Mouse (Mus musculus): ENCODE results near the gene Capn15.
A peak's percentile ranks its signal among the peaks of the same experiment; 100 is the strongest.

Capn15 gene

DNA sequence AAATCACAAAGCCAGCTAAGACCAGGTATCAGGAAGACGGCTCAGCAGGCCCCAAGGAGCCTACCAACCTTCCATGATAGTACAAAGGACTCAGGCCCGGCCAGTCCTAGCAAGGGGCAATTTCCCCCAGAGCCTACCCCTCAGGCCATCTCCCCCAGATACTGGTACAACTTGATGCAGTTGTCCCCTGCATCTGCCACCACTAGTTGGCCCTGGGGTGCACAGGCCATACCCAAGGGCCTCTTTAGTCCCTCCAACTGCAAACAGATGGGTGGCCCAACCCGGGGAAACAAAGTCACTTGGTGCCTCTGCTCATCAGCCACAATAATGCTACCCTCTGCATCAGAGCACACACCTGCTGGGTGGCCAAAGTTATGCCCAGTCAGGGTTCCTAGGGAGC, 42.4 kb downstream of the Capn15 start:
- peaks cover 59% of the 10 kb centered on the region for H3K4me1 ChIP-seq (replicated peaks; ENCODE audit: low read depth, low read length)
- TF ChIP-seq CTCF (conservative IDR thresholded peaks at IDR 0.05; ENCODE audit: low read length) (no peak), NANOG (IDR thresholded peaks at IDR 0.05; ENCODE audit: borderline replicate concordance, low read length) (no peak), POU5F1 (IDR thresholded peaks at IDR 0.05; ENCODE audit: borderline replicate concordance, low read length) (no peak)
- no peak overlapping the region for H3K4me3 ChIP-seq (replicated peaks; ENCODE audit: low read length)
- H3K36me3 ChIP-seq (ENCODE audit: insufficient read depth, low read length) = peaks cover 12% of the 10 kb centered on the region
- H3K9me3 ChIP-seq (ENCODE audit: low read length) = no peaks in the 10 kb centered on the region
- peaks cover 4% of the 10 kb centered on the region for H3K27me3 ChIP-seq (ENCODE audit: insufficient read depth, low read length)

DNA sequence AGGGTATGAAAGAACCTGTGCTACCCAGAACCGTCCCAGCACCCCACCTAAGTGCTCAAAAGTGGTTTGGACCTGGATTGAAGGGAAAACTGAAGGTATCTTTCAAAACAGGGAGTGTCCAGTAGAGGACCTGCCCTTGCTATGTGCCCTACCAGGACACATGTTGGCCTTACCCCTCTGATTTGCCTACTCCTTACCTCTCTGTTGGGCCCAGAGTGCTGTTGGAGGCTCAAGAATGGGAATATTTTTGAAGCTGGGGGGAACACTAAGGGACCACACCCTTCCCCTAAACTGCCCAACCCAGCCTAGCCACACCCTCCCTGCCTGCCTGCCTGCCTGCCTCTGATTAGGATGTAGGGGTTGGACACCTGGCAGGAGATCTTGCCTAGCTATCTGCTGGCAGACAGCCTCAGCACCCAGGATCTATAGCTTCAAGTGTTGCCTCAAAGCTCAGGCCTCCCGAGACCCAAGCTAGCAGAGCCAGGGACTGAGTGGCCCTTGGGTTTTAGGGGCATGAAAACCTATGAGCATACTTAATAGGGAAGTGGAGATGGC, 42.9 kb downstream of the Capn15 start:
- Histone ChIP-seq H3K4me1 (replicated peaks; ENCODE audit: low read depth, low read length) (peaks cover 59% of the 10 kb centered on the region), H3K36me3 (ENCODE audit: insufficient read depth, low read length) (peaks cover 16% of the 10 kb centered on the region), H3K4me3 (replicated peaks; ENCODE audit: low read length) (no peak overlapping the region; the same call in 1 of the 2 replicates), H3K9me3 (ENCODE audit: low read length) (no peaks in the 10 kb centered on the region), H3K27me3 (ENCODE audit: insufficient read depth, low read length) (no peaks in the 10 kb centered on the region)
- TF ChIP-seq CTCF (conservative IDR thresholded peaks at IDR 0.05; ENCODE audit: low read length) (no peak), POU5F1 (IDR thresholded peaks at IDR 0.05; ENCODE audit: borderline replicate concordance, low read length) (no peak), NANOG (IDR thresholded peaks at IDR 0.05; ENCODE audit: borderline replicate concordance, low read length) (no peak)

DNA sequence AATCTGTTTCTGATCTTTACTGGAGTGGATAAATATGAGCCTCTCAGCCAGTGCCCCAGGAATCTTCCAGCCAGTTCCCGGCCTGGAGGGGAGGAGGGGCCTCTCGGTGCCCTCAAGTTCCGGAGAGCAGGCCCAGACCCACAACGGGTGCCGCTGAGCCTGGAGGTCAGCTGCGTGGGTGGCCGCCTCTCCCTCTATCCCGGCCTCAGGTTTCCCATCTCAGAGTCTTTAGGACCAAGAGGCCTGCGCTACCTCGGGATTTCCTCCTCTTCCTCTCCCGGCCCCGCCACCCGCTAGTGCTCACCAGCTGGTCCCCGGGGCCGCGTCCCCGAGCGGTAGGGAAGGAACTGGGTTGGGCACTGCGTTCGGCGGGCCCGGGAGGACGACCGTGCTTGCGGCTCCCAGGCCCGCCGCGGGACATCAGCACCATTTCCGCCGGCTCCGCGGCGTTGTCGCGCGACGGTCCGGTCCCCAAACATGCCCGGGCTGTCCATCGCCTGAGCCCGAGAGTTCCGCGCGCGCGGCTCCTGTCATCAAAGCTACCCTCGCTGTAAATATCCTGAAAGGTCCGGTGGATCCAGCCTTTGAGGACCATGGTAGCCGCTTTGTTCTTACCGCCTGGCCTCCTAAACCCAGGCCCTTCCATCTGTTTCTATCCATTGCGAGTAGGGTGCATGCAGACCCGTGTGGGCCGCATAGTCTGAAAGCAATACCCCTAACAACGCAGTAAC, 43.9 kb downstream of the Capn15 start:
- peaks cover 67% of the 10 kb centered on the region for H3K4me1 ChIP-seq (replicated peaks; ENCODE audit: low read depth, low read length)
- H3K9me3 ChIP-seq (ENCODE audit: low read length) = no peaks in the 10 kb centered on the region
- no peaks in the 10 kb centered on the region for H3K27me3 ChIP-seq (ENCODE audit: insufficient read depth, low read length)
- no peak for TF ChIP-seq POU5F1 (IDR thresholded peaks at IDR 0.05; ENCODE audit: borderline replicate concordance, low read length)
- TF ChIP-seq NANOG (IDR thresholded peaks at IDR 0.05; ENCODE audit: borderline replicate concordance, low read length) = no peak
- TF ChIP-seq CTCF (conservative IDR thresholded peaks at IDR 0.05; ENCODE audit: low read length) = no peak
- H3K4me3 ChIP-seq (replicated peaks; ENCODE audit: low read length) = peak overlapping the region; percentile 93
- peaks cover 26% of the 10 kb centered on the region for H3K36me3 ChIP-seq (ENCODE audit: insufficient read depth, low read length)

DNA sequence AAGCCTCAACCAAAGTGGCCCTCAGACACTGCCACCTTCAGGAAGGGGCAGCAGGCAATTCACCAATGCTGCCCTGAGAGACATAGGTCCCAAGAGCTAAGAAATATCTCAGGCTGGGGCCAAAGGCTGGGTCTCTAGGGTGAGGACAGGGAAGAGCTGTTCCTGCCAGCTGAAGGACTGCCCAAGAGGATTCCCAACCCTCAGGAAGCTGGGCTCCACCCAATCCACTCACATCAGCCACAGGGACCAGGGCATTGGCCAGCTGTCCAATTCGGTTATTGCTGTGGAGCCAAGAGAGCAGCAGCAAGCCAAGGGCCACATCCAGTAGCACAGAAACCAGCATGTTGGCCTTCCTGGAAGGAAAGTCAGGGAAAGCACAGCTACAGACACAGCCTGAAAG, 51.1 kb downstream of the Capn15 start:
- H3K4me3 ChIP-seq (replicated peaks; ENCODE audit: low read length) = no peak overlapping the region
- TF ChIP-seq NANOG (IDR thresholded peaks at IDR 0.05; ENCODE audit: borderline replicate concordance, low read length) (no peak), POU5F1 (IDR thresholded peaks at IDR 0.05; ENCODE audit: borderline replicate concordance, low read length) (no peak), CTCF (conservative IDR thresholded peaks at IDR 0.05; ENCODE audit: low read length) (no peak)
- peaks cover 14% of the 10 kb centered on the region; the same call in 1 of the 2 replicates for H3K4me1 ChIP-seq (replicated peaks; ENCODE audit: low read depth, low read length)
- peaks cover 14% of the 10 kb centered on the region for H3K9me3 ChIP-seq (ENCODE audit: low read length)
- peaks cover 92% of the 10 kb centered on the region for H3K36me3 ChIP-seq (ENCODE audit: insufficient read depth, low read length)
- no peaks in the 10 kb centered on the region for H3K27me3 ChIP-seq (ENCODE audit: insufficient read depth, low read length)

DNA sequence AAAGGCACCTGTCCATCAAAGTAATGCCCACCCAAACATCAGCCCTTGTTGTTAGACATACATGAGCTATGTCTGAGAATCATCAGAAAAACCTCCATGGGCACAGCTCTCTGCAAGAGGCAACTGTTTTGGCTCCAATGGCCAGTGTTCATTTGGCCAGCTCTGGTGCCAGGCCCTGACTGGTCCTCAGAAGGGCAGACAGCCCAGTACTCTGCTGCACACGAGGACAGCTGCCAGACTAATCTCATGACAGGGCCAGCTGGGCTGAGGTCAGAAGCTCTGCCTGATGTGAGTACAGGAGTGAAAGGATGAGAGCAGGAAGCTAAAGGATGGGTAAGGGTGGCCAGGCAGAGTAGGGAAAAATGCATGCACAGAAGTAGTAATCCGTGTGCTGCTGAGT, 60.2 kb downstream of the Capn15 start:
- no peak overlapping the region for H3K4me3 ChIP-seq (replicated peaks; ENCODE audit: low read length)
- H3K4me1 ChIP-seq (replicated peaks; ENCODE audit: low read depth, low read length) = peaks cover 18% of the 10 kb centered on the region
- no peaks in the 10 kb centered on the region for H3K27me3 ChIP-seq (ENCODE audit: insufficient read depth, low read length)
- TF ChIP-seq NANOG (IDR thresholded peaks at IDR 0.05; ENCODE audit: borderline replicate concordance, low read length) (no peak), CTCF (conservative IDR thresholded peaks at IDR 0.05; ENCODE audit: low read length) (no peak), POU5F1 (IDR thresholded peaks at IDR 0.05; ENCODE audit: borderline replicate concordance, low read length) (no peak)
- H3K9me3 ChIP-seq (ENCODE audit: low read length) = no peaks in the 10 kb centered on the region
- peaks cover 57% of the 10 kb centered on the region for H3K36me3 ChIP-seq (ENCODE audit: insufficient read depth, low read length)

DNA sequence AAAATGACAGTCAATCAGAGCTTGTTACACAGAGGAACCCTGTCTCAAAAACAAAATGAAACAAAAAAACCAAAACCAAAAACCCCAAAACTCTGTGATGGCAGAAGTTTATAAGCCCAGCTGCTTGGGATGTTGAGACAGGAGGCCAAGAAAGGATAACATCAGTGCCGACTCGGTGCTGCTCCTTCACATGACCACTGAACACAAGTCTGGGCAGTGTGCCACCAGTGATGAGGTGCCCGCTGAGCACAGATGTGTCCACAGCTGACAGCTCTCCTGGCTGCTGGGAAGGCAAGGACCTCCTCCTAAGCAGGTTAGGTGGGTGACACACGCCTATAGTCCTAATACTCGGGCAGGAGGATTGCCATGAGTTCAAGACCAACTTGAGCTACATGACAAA, 63.5 kb downstream of the Capn15 start:
- no peak for TF ChIP-seq POU5F1 (IDR thresholded peaks at IDR 0.05; ENCODE audit: borderline replicate concordance, low read length)
- no peak for TF ChIP-seq CTCF (conservative IDR thresholded peaks at IDR 0.05; ENCODE audit: low read length)
- TF ChIP-seq NANOG (IDR thresholded peaks at IDR 0.05; ENCODE audit: borderline replicate concordance, low read length) = no peak
- H3K9me3 ChIP-seq (ENCODE audit: low read length) = no peaks in the 10 kb centered on the region
- H3K4me3 ChIP-seq (replicated peaks; ENCODE audit: low read length) = no peak overlapping the region
- no peaks in the 10 kb centered on the region for H3K27me3 ChIP-seq (ENCODE audit: insufficient read depth, low read length)
- H3K36me3 ChIP-seq (ENCODE audit: insufficient read depth, low read length) = peaks cover 40% of the 10 kb centered on the region
- peaks cover 32% of the 10 kb centered on the region for H3K4me1 ChIP-seq (replicated peaks; ENCODE audit: low read depth, low read length)

DNA sequence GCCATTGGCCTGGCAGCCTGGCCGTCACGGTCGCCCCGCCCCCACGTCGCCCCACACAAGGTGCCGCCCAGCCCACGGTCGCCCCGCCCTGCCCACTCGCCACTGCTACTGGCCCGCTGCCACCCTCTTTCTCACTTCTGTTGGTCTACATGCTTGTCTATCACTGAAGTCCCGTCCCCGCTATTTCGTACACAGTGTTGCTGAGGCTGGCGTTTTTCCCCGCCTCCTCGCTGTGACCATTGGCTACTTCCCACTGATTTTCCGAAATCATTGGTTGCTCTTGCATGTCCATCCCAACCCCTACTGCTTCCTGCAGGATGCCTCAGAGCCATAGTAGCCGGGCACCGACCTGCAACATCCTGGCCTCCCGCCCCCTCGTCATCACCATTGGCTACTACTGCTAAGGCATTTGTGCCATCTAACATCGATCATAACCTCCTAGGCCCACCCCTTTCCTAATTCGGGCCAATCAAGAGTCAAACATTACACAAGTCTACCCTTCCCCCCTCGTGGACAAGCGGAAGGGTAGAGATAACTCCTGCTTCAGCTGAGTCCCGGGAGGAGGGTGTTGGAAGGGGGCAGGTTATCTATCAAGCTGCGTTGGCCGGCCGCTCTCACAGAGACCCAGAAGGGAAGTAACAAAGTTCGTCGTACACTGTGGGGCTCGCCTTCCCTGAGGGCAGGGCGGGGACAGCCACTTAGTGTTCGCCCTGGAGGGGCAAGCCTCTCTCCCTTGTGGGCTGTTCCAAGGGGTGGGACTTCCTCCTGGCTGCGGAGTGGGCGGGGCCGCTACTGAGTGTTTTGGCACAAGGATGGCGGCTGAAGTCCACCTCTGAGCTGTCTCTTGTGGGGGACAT, 65.6 kb downstream of the Capn15 start:
- peaks cover 30% of the 10 kb centered on the region for H3K36me3 ChIP-seq (ENCODE audit: insufficient read depth, low read length)
- TF ChIP-seq POU5F1 (IDR thresholded peaks at IDR 0.05; ENCODE audit: borderline replicate concordance, low read length) (no peak), NANOG (IDR thresholded peaks at IDR 0.05; ENCODE audit: borderline replicate concordance, low read length) (no peak), CTCF (conservative IDR thresholded peaks at IDR 0.05; ENCODE audit: low read length) (no peak)
- H3K4me3 ChIP-seq (replicated peaks; ENCODE audit: low read length) = peak overlapping the region; percentile 98
- no peaks in the 10 kb centered on the region for H3K27me3 ChIP-seq (ENCODE audit: insufficient read depth, low read length)
- H3K9me3 ChIP-seq (ENCODE audit: low read length) = no peaks in the 10 kb centered on the region
- H3K4me1 ChIP-seq (replicated peaks; ENCODE audit: low read depth, low read length) = peaks cover 29% of the 10 kb centered on the region

DNA sequence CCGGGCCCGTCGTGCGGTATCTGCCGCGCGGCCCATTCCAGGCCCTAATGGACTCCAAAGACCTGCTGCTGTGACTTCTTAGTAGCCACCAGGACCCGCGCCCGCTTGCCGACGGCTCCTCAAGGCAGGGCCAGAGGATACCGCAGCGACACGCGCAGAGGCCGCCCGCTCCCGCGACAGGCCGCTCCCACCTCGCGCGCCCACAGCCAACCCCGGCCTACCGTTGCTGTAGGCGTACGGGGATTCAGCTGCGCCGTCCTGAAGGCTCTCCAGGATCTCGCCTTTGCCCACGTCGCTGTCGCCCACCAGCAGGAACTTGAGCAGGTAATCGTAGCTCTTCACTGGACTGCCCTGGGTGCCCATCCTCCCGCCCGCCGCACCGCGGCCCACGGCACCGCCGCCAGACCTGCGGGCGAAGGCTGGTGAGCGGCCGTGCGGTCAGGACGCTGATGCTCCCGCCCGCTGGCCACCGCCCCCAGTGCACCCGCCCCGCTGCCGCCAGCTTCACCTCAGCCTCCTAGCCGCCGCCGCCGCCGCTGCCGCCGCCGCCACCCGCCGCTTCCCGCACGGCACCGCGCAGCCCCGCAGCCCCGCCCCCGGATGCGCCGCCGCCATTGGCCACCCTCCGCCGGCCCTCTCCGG, 66.3 kb downstream of the Capn15 start, which contains the start of gene Rab40c:
TSS of gene Rab40c (minus strand) at position 584 of the 642 bp plus-strand sequence.
- Histone ChIP-seq H3K9me3 (ENCODE audit: low read length) (no peaks in the 10 kb centered on the region), H3K27me3 (ENCODE audit: insufficient read depth, low read length) (no peaks in the 10 kb centered on the region), H3K4me3 (replicated peaks; ENCODE audit: low read length) (peak within 1 kb of the TSS; percentile 98), H3K36me3 (ENCODE audit: insufficient read depth, low read length) (peaks cover 32% of the 10 kb centered on the region), H3K4me1 (replicated peaks; ENCODE audit: low read depth, low read length) (peaks cover 37% of the 10 kb centered on the region)
- no peak for TF ChIP-seq POU5F1 (IDR thresholded peaks at IDR 0.05; ENCODE audit: borderline replicate concordance, low read length)
- no peak for TF ChIP-seq NANOG (IDR thresholded peaks at IDR 0.05; ENCODE audit: borderline replicate concordance, low read length)
- TF ChIP-seq CTCF (conservative IDR thresholded peaks at IDR 0.05; ENCODE audit: low read length) = no peak

All from E14TG2a.4 (cell line).